Mouse (Mus musculus): ENCODE measurements around the gene Epha4. TPM values are rescaled to one million over a fixed set of nuclear protein-coding genes. Genes with fewer than 3 reads are reported as not detected.

Epha4 gene
- total RNA-seq, 2 experiments from 2014 or later: 0.55 to 0.58 TPM

DNA sequence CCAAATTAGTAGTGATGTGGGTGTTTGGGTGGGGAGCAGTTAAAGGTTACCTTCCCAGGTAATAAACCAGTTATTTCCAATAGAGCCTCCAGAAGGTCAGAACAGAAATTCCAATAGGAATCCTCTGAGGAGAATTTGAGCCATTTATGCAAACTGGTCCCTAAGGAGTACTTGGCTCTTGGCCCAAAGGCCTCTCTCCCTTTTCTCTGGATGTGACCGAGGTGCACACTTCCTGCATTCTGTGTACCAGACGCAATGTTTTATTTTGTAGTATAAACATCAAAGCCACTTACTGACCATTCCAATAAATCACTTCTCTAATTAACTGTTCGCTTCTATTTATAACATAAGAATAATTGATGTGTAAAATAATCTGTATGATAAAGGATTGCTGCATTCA is 64.7 kb downstream of the Epha4 start:
- no peak for ATAC-seq (ENCODE audit: poor library complexity, severe bottlenecking)

DNA sequence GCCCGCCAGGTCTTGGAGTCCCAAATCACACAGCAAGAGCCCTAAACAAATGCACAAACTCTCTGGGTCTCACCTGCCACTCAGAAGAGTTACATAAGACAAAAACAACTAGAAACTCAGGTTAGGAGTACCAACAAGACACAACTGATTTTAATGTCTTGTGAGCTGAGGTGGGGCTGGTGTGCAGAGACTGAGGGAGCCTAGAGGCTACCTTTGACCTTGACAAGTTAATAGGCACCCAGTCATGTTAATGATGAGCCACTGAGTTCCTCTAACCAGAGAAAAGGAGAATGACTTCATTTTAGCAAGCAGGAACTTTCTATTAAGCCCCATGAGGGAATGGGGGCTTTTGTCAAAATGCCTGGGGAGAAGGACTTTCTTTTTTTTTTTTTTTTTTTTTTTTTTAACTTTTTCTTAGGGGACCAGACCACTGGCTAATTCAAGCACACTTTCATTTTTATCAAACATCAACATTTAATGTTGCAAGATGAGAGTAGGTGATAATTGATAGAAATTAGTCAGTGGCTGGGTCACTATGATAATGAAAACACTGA is 67.8 kb downstream of the Epha4 start:
- ATAC-seq (ENCODE audit: poor library complexity, severe bottlenecking): no peak

DNA sequence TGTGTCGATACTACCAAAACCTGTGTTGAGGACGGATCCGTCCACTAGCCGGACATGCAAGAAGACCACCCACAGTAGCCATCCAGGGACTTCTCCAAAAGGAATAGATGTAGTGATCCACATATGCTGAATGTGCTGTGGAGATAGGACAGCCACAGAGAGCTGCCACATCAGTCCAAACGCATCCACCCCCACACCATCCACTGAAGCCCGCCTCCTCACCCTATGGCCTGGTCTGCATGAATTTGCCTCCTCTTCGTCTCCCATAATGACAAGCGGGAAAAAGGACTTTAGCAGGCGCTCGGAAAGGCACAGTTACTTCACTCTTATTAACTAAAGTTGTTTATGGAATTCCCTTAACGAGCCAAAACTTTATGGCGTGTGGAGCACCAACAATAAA is 68.5 kb downstream of the Epha4 start:
- ATAC-seq (ENCODE audit: poor library complexity, severe bottlenecking): no peak

DNA sequence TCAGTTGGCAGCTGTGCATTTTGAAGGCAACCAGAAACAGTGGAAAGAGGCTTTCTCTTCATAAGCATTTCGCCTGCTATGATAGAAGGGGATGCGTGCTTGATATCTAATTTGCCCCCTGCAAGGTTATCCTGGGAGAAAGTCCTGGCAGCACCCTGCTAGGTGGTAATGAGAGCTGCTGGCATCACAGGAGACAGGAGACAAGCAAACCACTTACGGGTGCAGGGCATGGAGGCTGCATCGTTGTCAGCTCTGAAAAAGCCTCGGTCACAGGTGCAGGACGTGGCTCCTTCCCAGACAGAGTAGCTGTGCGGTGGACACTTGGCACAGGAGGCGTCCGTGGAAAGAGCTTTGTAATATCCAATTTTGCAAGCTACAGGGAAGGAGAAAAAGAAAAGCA is 70.2 kb downstream of the Epha4 start:
- no peak for ATAC-seq (ENCODE audit: poor library complexity, severe bottlenecking)

DNA sequence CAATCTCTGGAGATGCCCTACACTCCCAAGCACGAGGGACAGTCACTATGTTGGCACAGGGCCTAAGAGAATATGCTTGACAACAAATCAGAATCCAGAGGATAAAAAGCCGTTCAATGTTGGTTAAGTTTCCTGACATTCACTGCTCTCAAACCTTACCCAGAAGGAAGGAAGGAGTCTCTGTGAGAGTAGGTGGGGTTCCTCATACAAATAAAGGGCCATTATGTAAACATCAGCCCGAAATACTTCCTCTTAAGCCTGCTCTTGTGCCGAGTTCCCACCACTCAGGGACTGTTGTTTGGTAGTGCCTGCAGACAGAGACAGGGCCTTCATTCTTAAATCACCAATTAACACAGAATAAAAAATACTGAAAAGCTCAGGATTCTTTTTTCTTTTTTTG is 72.9 kb downstream of the Epha4 start:
- ATAC-seq (ENCODE audit: poor library complexity, severe bottlenecking): peak; percentile 94

DNA sequence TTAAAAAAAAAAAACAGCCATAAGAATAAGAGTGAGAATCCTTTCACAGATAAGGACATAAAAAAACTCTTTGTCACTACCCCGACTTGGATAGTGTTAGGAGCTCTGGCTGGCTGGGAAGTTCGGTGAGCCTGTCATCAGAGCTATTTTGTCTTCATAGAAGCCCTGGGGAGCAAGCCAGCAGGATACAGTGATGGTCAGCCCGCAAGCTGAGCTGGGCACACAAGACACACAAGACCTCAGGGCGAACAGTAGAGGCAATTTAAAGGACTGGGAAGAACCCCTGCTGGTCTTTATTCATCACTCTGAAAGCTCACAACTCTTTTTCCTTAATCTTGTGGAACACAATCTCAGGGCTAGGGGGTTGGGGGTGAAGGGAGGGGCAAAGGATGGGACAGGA is 73.5 kb downstream of the Epha4 start:
- no peak for ATAC-seq (ENCODE audit: poor library complexity, severe bottlenecking)

DNA sequence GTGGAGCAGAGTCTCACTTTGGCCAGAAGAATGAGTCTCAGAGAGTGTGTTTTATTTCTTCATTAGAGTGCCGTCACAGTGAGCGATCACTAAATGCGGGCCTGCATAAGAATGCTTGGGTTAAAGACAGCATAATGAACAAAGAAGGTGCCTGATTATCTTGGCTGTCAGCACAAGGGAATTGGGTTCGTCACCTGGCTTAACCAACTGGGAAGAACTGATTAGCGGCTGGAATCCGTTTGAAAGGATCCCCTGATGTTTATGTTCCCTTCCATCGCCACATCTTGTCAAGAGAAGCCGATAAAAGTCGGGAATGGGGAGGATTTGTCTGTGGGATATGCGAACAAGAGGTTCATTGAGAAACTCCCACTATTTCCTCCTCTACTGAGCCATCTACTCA is 74.4 kb downstream of the Epha4 start:
- ATAC-seq (ENCODE audit: poor library complexity, severe bottlenecking): no peak

DNA sequence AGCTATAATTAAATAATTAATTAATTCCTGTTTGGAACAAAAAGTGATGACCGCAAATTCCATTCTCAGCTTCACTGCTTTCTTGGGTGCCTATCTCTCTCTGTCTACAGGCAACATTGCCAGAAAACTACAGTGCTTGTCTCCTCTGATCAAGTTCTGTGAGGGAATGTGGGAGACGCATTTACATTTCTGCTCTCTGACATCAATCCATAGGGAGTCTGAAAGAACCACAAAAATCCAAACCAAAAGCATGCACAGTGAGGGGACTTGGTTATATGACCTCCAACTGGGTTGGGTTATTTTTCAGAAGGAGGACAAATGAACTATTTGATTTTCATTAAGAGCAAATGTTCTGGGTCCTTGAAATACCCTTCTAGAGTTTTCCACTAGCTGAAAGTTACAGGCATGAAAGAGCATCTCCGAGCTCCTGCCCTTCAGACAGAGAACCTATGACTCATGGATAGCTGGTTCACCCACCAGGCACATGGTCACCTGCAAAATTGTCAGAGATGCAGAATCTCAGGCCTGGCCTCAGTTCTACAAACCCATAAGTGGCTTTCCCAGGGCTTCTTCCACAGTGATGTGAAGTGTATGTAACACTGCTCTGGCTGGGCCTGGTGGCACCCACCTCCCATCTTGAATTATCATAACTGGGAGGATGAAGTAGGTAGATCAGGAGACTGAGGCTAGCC is 75.4 kb downstream of the Epha4 start:
- no peak for ATAC-seq (ENCODE audit: poor library complexity, severe bottlenecking)

DNA sequence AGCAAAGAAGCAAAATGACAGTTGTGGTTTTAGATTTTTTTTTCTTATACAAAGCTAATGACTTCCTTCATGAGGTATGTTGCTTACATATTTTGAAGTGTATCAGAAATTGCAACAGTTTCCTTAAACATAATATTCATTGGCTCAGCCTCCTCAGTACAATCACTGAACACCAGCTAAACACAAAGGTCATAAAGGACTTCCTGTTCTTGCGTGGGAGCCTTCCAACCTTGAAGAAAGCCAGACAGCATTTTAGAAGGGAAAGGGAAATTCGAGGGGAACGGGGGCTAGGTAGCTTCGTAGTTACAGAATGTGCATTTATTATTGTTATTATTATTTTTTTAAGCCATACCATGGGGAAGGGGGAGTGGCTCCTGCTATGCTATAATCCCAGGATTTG is 76.2 kb downstream of the Epha4 start:
- ATAC-seq (ENCODE audit: poor library complexity, severe bottlenecking): no peak

DNA sequence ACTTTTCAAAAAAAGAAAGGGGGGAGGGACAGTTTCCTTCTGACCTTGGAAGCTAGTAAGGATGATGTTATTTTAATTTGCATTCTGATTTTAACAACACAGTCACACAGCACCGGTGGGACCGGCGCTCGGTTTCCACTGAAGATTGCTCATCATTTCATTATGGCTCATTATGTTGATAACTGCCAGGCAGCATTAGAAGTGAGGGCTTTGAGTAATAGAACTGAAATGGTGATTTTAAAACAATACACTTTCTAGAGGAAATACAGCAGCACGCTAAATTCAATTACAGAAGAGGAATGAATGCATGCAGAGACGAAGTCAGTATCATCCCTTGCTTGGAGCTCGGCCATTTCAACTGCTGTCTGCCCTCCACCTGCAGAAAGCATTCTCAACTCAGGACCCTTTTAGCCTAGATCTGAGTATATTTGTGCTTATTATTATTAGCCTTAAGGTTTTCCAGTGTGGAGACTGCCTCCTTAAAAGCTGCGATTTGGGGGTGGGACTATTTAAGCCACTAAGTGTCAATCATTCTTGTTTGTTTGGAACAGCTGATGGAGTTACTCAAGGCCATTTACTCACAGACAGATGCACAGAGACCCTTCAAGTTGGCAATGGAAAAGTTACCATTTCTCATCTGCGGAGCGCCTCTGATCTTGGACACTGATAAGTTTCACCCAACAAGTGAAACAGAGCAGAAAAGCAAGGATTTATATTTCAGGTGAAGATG is 76.8 kb downstream of the Epha4 start:
- ATAC-seq (ENCODE audit: poor library complexity, severe bottlenecking): no peak

DNA sequence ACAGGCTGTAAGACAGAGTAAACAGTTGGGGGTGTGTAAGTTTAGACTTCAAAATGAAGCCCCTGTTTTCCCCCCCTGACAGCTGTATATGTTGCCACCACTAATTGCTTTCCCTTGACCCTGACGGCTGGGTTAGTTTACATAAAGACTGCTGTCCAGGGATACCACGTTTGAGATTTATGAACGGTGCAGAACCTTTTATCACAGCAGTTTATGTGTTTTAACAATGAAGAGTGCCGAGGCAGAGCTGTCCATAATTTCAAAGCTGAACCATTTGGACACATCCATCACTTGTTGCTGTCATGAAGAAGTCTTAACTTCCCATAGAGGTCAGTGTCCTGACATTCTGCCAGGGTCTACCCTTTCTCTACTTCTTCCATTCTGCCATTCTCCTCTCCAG is 79.8 kb downstream of the Epha4 start:
- ATAC-seq (ENCODE audit: poor library complexity, severe bottlenecking): no peak

DNA sequence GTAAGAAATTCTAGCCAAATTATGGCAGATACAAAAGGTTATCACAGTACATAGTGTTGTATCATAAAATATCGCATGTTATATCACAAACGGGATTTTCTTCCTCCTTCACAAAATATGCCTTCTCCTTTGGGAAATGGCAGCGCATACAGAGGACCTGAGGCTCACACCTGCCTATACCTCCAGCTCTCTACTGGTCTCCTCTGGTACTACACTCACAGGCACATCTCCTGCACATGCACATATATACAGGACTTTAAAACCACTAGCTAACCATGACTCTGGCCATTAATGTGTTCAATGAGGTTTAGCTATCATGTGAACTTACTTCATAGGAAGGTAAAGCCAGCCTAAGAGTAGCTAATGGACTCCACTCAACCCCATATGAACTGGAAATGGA is 81.7 kb downstream of the Epha4 start:
- no peak for ATAC-seq (ENCODE audit: poor library complexity, severe bottlenecking)

DNA sequence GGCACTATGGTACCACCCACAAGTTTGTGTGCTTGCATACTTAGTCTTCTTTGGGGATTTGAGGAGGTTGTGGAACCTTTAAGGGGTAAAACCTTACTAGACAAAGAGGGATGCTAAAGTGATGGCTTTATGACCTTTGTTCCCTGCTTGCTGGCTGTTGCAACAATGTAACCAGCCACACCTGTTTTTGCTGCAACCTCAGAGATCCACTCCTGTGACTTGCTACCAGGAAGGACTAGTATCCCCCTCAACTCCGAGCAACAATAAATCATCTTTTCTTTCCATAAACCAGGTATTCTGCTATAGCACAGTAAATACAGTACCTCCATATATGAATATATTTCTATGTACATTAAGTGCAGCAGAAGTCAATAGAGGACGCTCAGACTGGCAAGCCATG is 82.4 kb downstream of the Epha4 start:
- ATAC-seq (ENCODE audit: poor library complexity, severe bottlenecking): no peak

DNA sequence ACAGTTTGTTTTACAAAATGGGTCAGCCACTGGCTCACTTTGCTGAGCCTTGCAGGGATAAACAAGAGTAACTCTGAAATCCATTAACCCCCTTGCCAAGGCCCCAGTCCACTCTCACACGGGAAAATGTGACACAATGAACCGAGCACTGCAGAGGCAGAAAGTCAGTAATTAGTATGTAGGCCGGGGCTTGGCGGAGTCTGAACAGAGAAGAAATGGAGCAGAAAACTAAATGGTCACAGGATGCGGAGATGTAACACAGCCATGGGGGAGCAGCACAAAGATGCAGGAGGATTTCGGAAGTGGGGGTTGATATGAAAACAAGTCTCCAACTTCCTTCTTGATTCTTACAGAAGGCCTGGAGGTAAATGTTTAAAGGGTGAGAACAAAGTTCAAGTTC is 85.7 kb downstream of the Epha4 start:
- no peak for ATAC-seq (ENCODE audit: poor library complexity, severe bottlenecking)

DNA sequence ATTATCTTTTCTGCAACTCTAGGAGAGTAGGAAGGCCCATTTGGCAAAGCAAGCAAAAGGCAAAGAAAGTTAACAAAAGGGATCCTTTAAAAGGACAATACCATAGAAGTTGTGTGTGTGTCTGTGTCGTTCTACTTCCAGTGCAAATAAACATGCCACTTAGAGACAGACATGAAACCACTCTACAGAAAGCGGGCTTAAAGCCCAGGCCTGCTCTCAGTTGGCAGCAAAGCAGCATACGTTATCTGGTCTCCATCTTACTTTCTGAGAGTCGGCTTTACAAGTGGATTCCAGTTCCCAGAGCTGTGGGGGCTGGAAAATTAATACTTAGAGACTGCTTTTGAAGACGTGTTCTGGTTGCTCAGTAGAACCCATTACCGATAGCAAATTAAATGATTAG is 87.9 kb downstream of the Epha4 start:
- ATAC-seq (ENCODE audit: poor library complexity, severe bottlenecking): no peak

DNA sequence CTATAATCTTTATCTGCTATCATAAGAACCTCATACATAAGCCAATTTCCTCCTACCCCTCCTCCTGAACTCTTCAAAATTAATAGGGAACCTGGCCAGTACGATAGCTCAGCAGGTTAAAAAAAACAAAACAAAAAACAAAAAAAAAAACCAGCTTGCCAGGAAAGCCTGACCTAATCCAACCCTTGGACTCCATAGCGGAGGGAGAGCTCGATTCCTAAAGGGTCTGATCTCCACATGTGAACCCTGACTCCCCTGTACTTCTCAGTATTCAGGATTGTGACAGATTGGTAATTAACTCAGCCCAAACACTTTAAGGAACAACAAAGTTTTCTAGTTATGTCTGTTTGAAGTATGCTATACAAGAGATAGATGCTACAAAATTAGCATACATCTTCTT is 89.7 kb downstream of the Epha4 start:
- ATAC-seq (ENCODE audit: poor library complexity, severe bottlenecking): no peak

DNA sequence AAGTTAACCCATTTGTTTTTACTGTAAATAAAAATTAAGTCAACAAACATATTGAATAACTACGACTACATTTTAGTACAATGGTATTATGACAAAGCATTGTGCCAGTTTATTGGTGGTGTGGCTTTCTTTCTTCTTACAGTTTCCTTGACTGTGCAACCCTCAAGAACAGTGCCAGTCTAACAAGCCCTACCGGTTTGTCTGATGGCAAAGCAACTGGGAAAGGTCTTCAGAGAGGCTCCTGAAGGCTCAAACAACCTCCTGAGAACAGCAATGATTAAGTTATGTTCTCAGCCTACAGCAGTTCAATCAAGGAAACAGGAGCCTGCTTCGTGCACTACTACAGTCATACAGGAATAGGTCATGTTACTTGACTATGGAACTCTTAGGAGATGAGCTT is 93.8 kb downstream of the Epha4 start:
- ATAC-seq (ENCODE audit: poor library complexity, severe bottlenecking): no peak

DNA sequence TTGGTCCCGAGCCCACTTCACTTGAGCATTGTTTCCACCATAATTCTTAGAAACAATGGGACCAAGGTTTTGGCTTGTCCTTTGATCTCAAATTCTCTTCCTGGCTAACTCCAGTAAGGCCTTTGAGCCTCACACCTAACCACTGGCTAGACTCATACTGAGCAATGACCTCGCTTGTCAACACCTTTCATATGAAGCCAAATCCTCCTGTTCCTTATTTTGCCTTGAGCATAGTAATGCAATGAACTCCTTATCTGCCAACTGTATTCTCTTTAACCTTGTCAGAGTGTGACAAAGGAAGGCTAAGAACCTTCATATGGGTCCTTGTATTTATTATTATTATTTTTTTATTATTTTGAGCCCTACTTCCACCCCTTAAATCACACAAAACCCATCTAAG is 94.5 kb downstream of the Epha4 start:
- ATAC-seq (ENCODE audit: poor library complexity, severe bottlenecking): no peak

DNA sequence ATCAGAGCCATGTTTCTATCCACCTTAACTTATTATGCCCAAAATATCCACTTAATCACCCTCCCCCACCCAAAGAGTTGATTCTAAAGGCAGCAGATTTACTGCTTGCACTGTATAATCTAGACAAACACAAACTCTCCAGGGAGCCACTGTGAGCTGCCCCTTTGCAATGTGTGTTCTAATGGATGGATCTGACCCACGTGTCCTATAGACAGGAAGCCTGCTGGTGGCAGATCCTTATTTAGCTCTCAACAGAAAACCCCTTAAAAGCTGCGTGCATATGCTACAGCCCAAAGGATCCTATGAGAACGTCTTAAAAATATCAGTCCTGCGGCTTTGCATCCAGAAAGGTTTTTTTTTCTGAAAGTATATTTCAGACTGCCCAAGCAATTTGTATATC is 98.0 kb downstream of the Epha4 start:
- no peak for ATAC-seq (ENCODE audit: poor library complexity, severe bottlenecking)

DNA sequence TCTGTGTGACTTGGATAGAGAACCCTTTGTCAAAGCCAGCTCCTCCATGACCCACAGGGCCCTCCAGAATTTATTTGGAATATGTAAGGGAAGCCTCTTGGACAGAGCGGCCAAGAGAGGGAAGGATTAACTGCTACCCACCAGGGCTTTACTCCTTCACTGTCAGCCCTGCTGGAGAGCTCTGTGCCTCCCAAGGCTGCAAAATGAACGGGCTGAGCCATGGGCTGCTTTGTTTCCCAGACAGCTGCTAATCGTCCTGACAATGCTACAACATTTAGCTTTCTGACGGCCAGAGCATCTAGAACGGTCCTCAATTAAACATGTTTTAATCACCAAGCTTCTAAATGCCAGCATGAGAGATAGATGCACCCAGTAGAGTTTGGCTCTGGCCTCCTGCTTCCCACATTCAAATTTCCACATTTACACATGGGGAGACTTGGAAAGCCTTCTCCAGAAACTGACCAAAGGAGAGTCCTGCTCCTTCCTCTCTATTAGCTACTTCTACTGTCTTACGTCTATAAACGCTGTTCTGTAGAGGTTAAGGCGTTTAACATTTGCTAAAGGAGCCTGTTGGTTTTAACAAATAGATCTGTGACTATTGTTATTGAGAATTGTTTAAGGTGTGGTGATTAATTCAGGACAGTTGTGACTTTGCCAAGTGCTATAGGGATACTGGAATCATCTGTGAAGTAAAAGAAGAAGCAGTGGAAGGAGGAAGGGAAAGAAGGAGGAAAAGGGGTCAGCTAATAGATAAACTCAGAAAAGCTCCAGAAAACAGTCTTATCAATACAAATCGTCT is 101.8 kb downstream of the Epha4 start:
- no peak for ATAC-seq (ENCODE audit: poor library complexity, severe bottlenecking)

DNA sequence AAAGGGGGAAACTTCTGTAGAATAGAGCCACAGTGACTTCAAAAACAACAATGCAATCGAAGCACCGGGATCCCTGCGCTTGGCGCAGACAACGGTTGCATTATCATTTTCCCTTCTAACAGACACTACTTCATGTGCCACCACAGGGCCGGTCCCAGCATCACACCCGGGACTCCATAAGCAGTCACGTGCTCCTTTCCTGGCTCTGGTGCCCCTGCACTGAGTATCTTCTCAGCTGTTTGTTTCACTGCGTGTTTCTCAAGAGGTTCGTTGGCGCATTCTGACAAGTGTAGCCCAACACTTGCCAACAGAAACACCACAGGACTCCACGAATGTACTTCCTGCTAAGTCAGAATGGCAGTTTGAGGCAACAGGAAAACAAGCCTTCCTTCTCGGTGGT is 102.6 kb downstream of the Epha4 start:
- no peak for ATAC-seq (ENCODE audit: poor library complexity, severe bottlenecking)

DNA sequence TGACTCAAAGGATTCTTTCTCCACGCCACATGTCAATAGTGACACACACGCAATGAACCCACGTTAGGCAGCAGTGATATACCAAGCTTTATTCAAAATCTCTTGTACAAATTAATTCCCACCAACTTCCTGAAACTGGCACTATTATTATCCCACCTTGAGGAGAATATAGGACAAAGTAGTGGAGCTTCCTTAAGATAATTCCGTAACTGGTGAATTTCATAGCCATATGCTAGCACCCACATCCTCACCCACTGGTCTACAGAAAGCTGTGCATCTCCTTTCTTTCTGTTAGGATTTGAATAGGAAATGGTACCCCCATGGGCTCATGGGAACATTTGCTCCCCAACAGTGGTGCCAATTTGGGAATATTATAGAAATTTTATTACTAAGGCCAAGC is 103.7 kb downstream of the Epha4 start:
- no peak for ATAC-seq (ENCODE audit: poor library complexity, severe bottlenecking)

All from megakaryocyte, adult 5-6 weeks (primary cell).